Mouse (Mus musculus): ENCODE data around the gene Ets2. TPM values are rescaled to one million over a fixed set of nuclear protein-coding genes. Genes with fewer than 3 reads are reported as not detected.

The Ets2 gene
- polyA plus RNA-seq, 1 experiment from 2014 or later = 55.7 TPM

DNA sequence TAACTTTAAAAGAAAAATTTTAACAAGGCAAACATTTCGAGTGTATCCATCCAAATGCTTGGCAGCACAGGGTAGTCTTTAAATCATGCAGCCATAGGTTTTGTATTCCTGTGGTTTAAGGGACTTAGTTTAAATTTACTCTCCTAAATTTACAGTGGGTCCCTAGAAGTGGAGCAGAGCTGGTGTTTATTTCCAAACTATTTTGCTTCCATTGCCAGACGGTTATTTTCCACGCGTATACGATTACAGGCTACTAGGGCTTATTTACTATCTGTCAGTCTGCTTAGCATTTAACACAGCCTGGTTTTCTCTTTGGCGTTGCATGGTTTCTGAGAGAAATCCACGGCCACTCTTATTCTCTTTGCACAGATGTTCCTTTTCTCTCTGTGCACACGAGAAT, 42.9 kb downstream of the Ets2 start:
- peaks cover 41% of the 10 kb centered on the region for H3K4me1 ChIP-seq (ENCODE audit: control insufficient read depth, insufficient read depth, low read length)
- peak overlapping the region; percentile 29; the same call in 1 of the 2 replicates for H3K27ac ChIP-seq (replicated peaks; ENCODE audit: low read depth, low read length)
- no peak overlapping the region for H3K4me2 ChIP-seq (ENCODE audit: low read depth, low read length)
- H3K4me3 ChIP-seq (ENCODE audit: low read depth, low read length) = no peak overlapping the region
- H3K27me3 ChIP-seq (replicated peaks; ENCODE audit: control insufficient read depth, insufficient read depth, low read length) = no peaks in the 10 kb centered on the region
- peak; percentile 34 for ATAC-seq (ENCODE audit: low read depth)
- 53% methylated on average over 8 of the region's 8 CpGs for WGBS
- H3K9ac ChIP-seq (ENCODE audit: low read depth, low read length) = no peak overlapping the region
- no peaks in the 10 kb centered on the region for H3K9me3 ChIP-seq (ENCODE audit: control insufficient read depth, low read length)
- DNase-seq (ENCODE audit: low spot score) = peak; percentile 80
- H3K36me3 ChIP-seq (ENCODE audit: control insufficient read depth, insufficient read depth, low read length) = no peaks in the 10 kb centered on the region

DNA sequence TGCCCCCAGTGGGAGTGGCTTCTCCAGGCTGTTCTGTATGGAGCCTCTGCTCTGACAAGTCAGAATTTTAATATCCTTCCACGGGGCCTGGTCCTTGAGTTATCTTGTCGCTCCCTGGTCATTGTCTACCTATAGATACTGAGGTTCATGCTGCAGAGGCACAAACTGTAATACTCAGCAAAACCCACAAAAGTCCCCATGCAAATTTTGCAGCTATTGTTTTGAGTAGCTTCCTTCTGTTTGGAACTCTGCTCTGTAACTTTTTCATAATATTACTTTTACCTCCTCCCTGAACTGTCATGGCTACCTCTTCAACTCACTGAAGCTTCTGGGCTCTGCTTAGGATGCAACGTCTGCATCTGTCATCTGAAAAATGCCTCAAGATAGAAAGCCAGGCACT, 43.8 kb downstream of the Ets2 start:
- Histone ChIP-seq H3K9me3 (ENCODE audit: control insufficient read depth, low read length) (no peaks in the 10 kb centered on the region), H3K27ac (replicated peaks; ENCODE audit: low read depth, low read length) (peak overlapping the region; percentile 29; the same call in 1 of the 2 replicates), H3K4me1 (ENCODE audit: control insufficient read depth, insufficient read depth, low read length) (peaks cover 46% of the 10 kb centered on the region), H3K9ac (ENCODE audit: low read depth, low read length) (no peak overlapping the region), H3K4me2 (ENCODE audit: low read depth, low read length) (no peak overlapping the region), H3K4me3 (ENCODE audit: low read depth, low read length) (no peak overlapping the region), H3K27me3 (replicated peaks; ENCODE audit: control insufficient read depth, insufficient read depth, low read length) (no peaks in the 10 kb centered on the region), H3K36me3 (ENCODE audit: control insufficient read depth, insufficient read depth, low read length) (no peaks in the 10 kb centered on the region)
- 75% methylated on average over 3 of the region's 3 CpGs for WGBS
- DNase-seq (ENCODE audit: low spot score) (no peak), ATAC-seq (ENCODE audit: low read depth) (no peak)

DNA sequence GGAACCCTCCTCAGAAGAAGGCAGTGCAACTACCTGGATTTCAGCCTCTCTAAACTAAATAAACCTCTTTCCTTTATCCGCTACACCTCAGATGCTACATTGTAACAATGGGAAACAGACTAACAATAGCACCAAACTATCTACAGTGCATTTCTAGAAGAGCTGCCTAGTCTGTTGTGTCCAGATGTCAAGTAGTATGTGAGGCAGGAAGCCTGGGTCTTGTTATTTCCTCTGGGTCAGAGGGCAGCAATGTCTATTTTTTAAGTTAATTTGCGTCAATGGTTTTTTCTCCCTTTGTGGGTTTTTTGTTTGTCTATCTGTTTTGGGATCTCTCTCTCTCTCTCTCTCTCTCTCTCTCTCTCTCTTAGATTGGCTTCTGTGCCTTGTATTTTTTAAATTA, 44.7 kb downstream of the Ets2 start:
- Histone ChIP-seq H3K4me1 (ENCODE audit: control insufficient read depth, insufficient read depth, low read length) (peaks cover 40% of the 10 kb centered on the region), H3K4me2 (ENCODE audit: low read depth, low read length) (no peak overlapping the region), H3K9me3 (ENCODE audit: control insufficient read depth, low read length) (no peaks in the 10 kb centered on the region), H3K4me3 (ENCODE audit: low read depth, low read length) (no peak overlapping the region), H3K27ac (replicated peaks; ENCODE audit: low read depth, low read length) (no peak overlapping the region), H3K36me3 (ENCODE audit: control insufficient read depth, insufficient read depth, low read length) (no peaks in the 10 kb centered on the region), H3K27me3 (replicated peaks; ENCODE audit: control insufficient read depth, insufficient read depth, low read length) (no peaks in the 10 kb centered on the region), H3K9ac (ENCODE audit: low read depth, low read length) (no peak overlapping the region)
- 83% methylated on average over 2 of the region's 2 CpGs for WGBS
- ATAC-seq (ENCODE audit: low read depth) (no peak), DNase-seq (ENCODE audit: low spot score) (no peak)

DNA sequence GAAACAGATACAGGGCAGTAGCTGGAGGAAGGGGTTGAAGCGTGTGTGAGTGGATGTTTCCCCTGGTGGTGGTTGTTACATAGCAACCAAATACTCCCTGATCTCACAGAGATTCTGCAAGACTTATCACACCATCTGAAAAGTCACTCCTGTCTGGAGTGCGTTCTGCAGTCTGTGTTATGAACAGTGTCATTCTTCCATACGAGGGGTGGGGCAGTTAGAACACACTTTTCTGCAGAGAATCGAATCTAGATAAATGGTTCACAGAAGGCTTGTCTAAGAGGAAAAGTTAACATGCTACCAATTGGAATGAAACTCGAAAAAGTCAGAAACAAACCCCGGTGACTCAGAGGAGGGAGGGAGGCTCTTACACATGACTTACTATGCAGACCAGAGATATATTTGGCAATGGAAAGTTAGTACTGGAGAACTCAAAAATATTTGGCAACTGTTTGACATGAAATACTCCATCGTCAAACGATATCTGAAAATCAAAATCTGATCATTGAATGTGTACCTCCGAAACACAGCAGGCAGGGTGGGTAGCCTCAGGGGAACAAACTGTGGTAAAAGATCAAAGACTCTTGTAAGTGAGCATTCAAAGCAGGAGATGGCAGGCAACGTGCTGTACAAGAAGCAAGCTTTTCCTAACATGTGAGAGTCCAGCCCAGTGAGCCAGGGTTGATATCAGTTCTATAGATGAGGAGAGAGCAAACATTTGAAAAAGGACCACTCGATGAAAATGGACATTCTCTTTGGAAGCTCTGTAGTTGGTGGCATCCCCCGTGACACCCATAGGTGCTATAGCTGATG, 47.6 kb downstream of the Ets2 start:
- no peak overlapping the region for H3K4me2 ChIP-seq (ENCODE audit: low read depth, low read length)
- peaks cover 28% of the 10 kb centered on the region for H3K4me1 ChIP-seq (ENCODE audit: control insufficient read depth, insufficient read depth, low read length)
- no peaks in the 10 kb centered on the region for H3K36me3 ChIP-seq (ENCODE audit: control insufficient read depth, insufficient read depth, low read length)
- H3K9me3 ChIP-seq (ENCODE audit: control insufficient read depth, low read length) = no peaks in the 10 kb centered on the region
- DNase-seq (ENCODE audit: low spot score) = peak; percentile 43
- H3K27ac ChIP-seq (replicated peaks; ENCODE audit: low read depth, low read length) = peak overlapping the region; percentile 49; the same call in 1 of the 2 replicates
- 47% methylated on average over 12 of the region's 12 CpGs for WGBS
- H3K4me3 ChIP-seq (ENCODE audit: low read depth, low read length) = no peak overlapping the region
- no peak overlapping the region for H3K9ac ChIP-seq (ENCODE audit: low read depth, low read length)
- no peak; the same call in 1 of the 2 replicates for ATAC-seq (ENCODE audit: low read depth)
- H3K27me3 ChIP-seq (replicated peaks; ENCODE audit: control insufficient read depth, insufficient read depth, low read length) = no peaks in the 10 kb centered on the region

DNA sequence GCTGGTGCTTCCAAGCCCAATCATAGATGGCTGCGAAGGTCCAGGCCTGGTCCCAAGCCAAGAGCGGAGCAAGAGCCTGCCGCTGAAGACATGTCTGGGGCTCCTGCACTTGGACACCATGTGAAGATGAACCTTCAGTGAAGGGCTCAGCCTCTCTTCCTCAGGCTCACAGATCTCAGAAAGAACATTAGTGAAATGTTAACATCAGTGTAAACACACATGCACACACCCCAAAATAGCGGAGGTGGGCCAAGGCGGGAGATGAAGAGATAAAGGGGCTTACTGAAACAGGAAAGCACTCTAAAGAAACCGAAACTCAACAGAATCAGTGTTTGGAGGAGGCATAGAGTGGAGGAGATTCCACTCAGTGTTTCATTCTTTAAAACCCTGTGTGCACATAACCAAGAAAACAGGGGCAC, 48.3 kb downstream of the Ets2 start:
- ATAC-seq (ENCODE audit: low read depth) = no peak
- Histone ChIP-seq H3K36me3 (ENCODE audit: control insufficient read depth, insufficient read depth, low read length) (no peaks in the 10 kb centered on the region), H3K4me1 (ENCODE audit: control insufficient read depth, insufficient read depth, low read length) (peaks cover 23% of the 10 kb centered on the region), H3K27ac (replicated peaks; ENCODE audit: low read depth, low read length) (no peak overlapping the region), H3K4me3 (ENCODE audit: low read depth, low read length) (no peak overlapping the region), H3K4me2 (ENCODE audit: low read depth, low read length) (no peak overlapping the region), H3K27me3 (replicated peaks; ENCODE audit: control insufficient read depth, insufficient read depth, low read length) (no peaks in the 10 kb centered on the region), H3K9ac (ENCODE audit: low read depth, low read length) (no peak overlapping the region), H3K9me3 (ENCODE audit: control insufficient read depth, low read length) (no peaks in the 10 kb centered on the region)
- 82% methylated on average over 6 of the region's 6 CpGs for WGBS
- no peak for DNase-seq (ENCODE audit: low spot score)

DNA sequence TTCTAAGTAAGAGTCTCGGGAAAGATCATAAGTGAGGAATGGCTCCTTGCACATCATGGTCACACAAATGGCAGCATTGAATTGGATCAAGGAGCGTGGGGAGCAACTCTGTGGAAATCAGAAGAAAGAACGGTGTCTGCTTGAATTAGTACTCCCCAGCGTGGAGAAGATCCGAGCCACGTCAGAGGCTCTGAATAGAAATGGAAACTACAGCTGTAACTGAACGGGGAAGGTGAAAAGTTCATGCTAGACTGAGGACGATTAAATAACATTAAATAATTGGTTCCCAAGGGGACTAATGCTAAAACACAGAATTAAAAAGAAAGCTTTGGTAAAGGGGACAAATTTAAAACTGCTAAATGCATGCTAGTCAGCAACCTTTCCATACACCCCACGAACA, 50.6 kb downstream of the Ets2 start:
- H3K4me2 ChIP-seq (ENCODE audit: low read depth, low read length) = no peak overlapping the region
- no peaks in the 10 kb centered on the region for H3K27me3 ChIP-seq (replicated peaks; ENCODE audit: control insufficient read depth, insufficient read depth, low read length)
- peak; percentile 33; the same call in 1 of the 2 replicates for ATAC-seq (ENCODE audit: low read depth)
- H3K36me3 ChIP-seq (ENCODE audit: control insufficient read depth, insufficient read depth, low read length) = no peaks in the 10 kb centered on the region
- no peak overlapping the region for H3K9ac ChIP-seq (ENCODE audit: low read depth, low read length)
- WGBS = 53% methylated on average over 9 of the region's 9 CpGs
- no peak overlapping the region for H3K4me3 ChIP-seq (ENCODE audit: low read depth, low read length)
- DNase-seq (ENCODE audit: low spot score) = no peak
- peaks cover 19% of the 10 kb centered on the region for H3K4me1 ChIP-seq (ENCODE audit: control insufficient read depth, insufficient read depth, low read length)
- H3K9me3 ChIP-seq (ENCODE audit: control insufficient read depth, low read length) = no peaks in the 10 kb centered on the region
- no peak overlapping the region for H3K27ac ChIP-seq (replicated peaks; ENCODE audit: low read depth, low read length)

DNA sequence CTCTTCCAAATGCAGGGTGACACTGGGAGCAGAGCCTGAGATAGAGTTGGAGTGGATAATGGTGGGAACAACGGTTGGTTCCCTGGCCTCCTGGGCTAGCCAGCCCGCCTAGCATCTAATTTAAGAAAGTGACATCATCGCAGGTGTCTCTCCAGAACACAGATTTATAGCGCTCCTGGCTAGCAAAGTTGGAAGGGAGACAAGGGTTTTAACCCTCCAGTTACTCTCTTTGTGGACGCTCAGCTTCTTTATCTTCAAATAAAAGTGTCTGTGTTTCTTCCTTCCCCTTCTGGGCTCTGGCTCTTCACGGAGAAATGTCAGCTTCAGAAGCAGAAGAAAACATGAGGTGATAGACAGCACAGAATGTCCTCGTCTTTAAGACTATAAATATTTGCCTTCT, 51.4 kb downstream of the Ets2 start:
- peaks cover 19% of the 10 kb centered on the region for H3K4me1 ChIP-seq (ENCODE audit: control insufficient read depth, insufficient read depth, low read length)
- no peaks in the 10 kb centered on the region for H3K27me3 ChIP-seq (replicated peaks; ENCODE audit: control insufficient read depth, insufficient read depth, low read length)
- no peak overlapping the region for H3K27ac ChIP-seq (replicated peaks; ENCODE audit: low read depth, low read length)
- H3K9me3 ChIP-seq (ENCODE audit: control insufficient read depth, low read length) = no peaks in the 10 kb centered on the region
- no peak overlapping the region for H3K9ac ChIP-seq (ENCODE audit: low read depth, low read length)
- no peak for ATAC-seq (ENCODE audit: low read depth)
- DNase-seq (ENCODE audit: low spot score) = no peak
- H3K36me3 ChIP-seq (ENCODE audit: control insufficient read depth, insufficient read depth, low read length) = no peaks in the 10 kb centered on the region
- WGBS = 58% methylated on average over 7 of the region's 7 CpGs
- H3K4me3 ChIP-seq (ENCODE audit: low read depth, low read length) = no peak overlapping the region
- no peak overlapping the region for H3K4me2 ChIP-seq (ENCODE audit: low read depth, low read length)

DNA sequence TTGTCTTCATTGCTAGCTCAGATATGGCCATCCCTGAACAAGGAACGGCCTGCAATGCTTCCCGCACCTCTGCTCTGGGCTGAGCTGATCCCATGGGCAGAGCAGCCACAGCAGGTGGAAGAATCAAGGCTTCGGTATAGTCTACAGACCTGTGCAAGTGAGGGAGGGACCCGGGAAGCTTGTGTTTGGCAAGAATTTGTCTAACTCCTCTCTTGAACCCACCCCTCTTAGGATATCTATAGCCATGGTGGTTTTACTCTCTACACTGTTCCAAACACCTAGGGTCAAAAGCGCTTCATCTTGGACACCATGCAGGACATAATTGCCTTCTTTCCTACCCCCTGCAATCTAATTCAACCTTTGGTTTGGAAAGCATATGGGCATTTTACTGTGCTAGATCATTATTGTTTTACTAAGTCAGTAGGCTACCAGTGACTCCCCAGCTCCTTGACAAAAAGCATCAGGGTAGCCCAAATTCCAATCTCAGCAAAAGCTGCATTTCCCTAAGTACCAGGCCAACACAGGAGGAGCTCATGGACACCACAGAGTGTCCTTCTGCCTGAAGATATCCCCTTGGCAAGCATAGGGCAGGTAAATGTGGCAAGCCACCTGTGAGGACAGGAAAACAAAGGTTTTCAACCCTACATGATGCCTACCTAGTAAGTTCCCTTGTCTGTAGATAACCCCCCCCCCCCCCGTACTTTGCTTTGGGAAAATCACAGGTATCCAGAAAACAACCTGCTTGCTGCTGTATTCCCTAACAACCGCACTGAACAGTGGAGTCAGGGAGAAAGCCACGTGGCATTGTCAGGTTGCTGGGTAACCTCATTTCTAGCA, 57.5 kb downstream of the Ets2 start:
- no peak overlapping the region for H3K4me2 ChIP-seq (ENCODE audit: low read depth, low read length)
- H3K9ac ChIP-seq (ENCODE audit: low read depth, low read length) = no peak overlapping the region
- no peak overlapping the region; the same call in 1 of the 2 replicates for H3K27ac ChIP-seq (replicated peaks; ENCODE audit: low read depth, low read length)
- no peaks in the 10 kb centered on the region for H3K9me3 ChIP-seq (ENCODE audit: control insufficient read depth, low read length)
- DNase-seq (ENCODE audit: low spot score) = no peak
- no peaks in the 10 kb centered on the region for H3K27me3 ChIP-seq (replicated peaks; ENCODE audit: control insufficient read depth, insufficient read depth, low read length)
- peaks cover 6% of the 10 kb centered on the region; the same call in 1 of the 2 replicates for H3K4me1 ChIP-seq (ENCODE audit: control insufficient read depth, insufficient read depth, low read length)
- H3K36me3 ChIP-seq (ENCODE audit: control insufficient read depth, insufficient read depth, low read length) = no peaks in the 10 kb centered on the region
- WGBS = 81% methylated on average over 8 of the region's 8 CpGs
- no peak overlapping the region for H3K4me3 ChIP-seq (ENCODE audit: low read depth, low read length)
- ATAC-seq (ENCODE audit: low read depth) = no peak

Data from embryonic facial prominence, embryonic 14.5 days (tissue).